Mouse (Mus musculus) heart, embryonic 11.5 days (tissue): ENCODE results near the gene Phlda3. TPM values are rescaled to one million over a fixed set of nuclear protein-coding genes. Genes with fewer than 3 reads are reported as not detected.
A peak's percentile ranks its signal among the peaks of the same experiment; 100 is the strongest.

ENCODE experiments used
- ATAC-seq: fragments of 200-750 bp; cut with Nextera tagmentation; replicated peaks from 2 replicates; pipeline ENCODE4 v1.8.0; 2017; ENCODE audit warnings: moderate library complexity; ENCODE audit not compliant: insufficient number of reproducible peaks, low FRiP score, low TSS enrichment
- H3K27ac ChIP-seq: fragments of 300-500 bp; sonication (generic); 2 replicates; pipeline ENCODE4 v1.5.1; 2014; ENCODE audit warnings: mild to moderate bottlenecking, low read depth, low read length
- H3K27me3 ChIP-seq: fragments of 300-500 bp; sonication (generic); 2 replicates; pipeline ENCODE4 v1.6.1; 2014; ENCODE audit warnings: mild to moderate bottlenecking, low read length, mixed read lengths; ENCODE audit not compliant: control insufficient read depth, insufficient read depth
- H3K36me3 ChIP-seq: fragments of 300-500 bp; sonication (generic); 2 replicates; pipeline ENCODE4 v1.6.1; 2014; ENCODE audit warnings: mild to moderate bottlenecking, low read length, moderate library complexity, mixed read lengths; ENCODE audit not compliant: control insufficient read depth, insufficient read depth
- H3K4me1 ChIP-seq: fragments of 300-500 bp; sonication (generic); 2 replicates; pipeline ENCODE4 v1.6.1; 2014; ENCODE audit warnings: low read length; ENCODE audit not compliant: control insufficient read depth, insufficient read depth
- H3K4me2 ChIP-seq: fragments of 300-500 bp; sonication (generic); 2 replicates; pipeline ENCODE4 v1.6.1; 2014; ENCODE audit warnings: mild to moderate bottlenecking, moderate library complexity
- H3K4me3 ChIP-seq: fragments of 300-500 bp; sonication (generic); 2 replicates; pipeline ENCODE4 v1.5.1; 2014; ENCODE audit warnings: low read depth, low read length
- H3K9ac ChIP-seq: fragments of 300-500 bp; sonication (generic); 2 replicates; pipeline ENCODE4 v1.6.1; 2014; ENCODE audit warnings: mild to moderate bottlenecking, low read depth, low read length, moderate library complexity
- H3K9me3 ChIP-seq: fragments of 300-500 bp; sonication (generic); replicated peaks from 2 replicates; pipeline ENCODE4 v1.6.1; 2016; ENCODE audit warnings: low read length; ENCODE audit not compliant: control insufficient read depth
- WGBS: fragments of 180-500 bp; shearing (Covaris S2); extraction: QIAGEN DNeasy Blood & Tissue Kit; methylation state at CpG from one replicate; pipeline ENCODE4 v1.1.7; 2014; ENCODE audit not compliant: insufficient replicate concordance; 5-methylcytosine and 5-hydroxymethylcytosine counted together
- polyA plus RNA-seq: library from polyadenylated mRNA; unstranded; fragments of >200 nt; fragmentation: Nextera tagmentation; extraction: Ambion mirVana; gene quantifications from 2 replicates; pipeline ENCODE4 v1.2.1, GENCODE M21; 2014

Phlda3 gene
- polyA plus RNA-seq, 1 experiment from 2014 or later: 61.5 TPM

DNA sequence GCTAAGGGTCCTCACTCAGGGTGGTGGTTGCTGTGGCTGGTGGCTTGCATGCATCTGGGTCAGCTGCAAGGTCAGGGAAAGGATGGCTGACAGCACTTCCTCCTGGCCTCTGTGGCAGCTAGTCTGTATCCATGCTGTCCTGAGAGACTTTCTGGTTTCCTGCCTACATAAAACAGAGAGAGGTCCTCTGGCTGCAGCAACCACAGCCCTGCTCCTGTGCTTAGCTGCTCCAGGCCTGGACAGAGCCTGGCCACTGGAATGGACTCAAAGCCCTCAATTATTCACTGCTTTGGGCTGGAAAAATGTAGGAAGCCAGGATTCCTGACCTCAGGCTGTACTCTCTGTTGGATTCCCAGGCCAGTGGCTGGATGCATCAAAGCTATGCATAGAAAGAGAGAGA, 10.7 kb downstream of the Phlda3 start:
- Histone ChIP-seq H3K27ac (peak overlapping the region; percentile 41), H3K4me3 (no peak overlapping the region), H3K9ac (0 out of 2 replicates have a peak overlapping the region, but pooled peaks have one; percentile 28), H3K4me2 (no peak overlapping the region), H3K4me1 (peaks cover 26% of the 10 kb centered on the region), H3K27me3 (no peaks in the 10 kb centered on the region), H3K36me3 (no peaks in the 10 kb centered on the region), H3K9me3 (no peaks in the 10 kb centered on the region)
- no peak for ATAC-seq

DNA sequence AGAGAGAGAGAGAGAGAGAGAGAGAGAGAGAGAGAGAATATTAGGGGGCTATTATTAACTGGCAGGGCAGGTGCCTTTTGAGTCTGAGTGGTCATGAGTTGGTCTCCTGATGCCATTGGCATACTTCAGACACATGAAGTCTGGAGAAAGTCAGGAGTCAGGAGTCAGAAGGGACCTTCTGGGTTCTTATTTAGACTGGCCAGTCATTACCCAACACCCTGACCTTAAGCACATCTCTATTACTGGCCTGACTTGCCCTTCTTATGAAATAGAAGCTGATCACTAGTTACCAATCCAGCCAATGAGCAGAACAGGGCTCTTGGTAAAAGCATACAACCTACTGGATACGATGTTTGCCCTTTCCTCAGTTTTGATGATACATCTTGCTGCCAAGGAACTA, 11.1 kb downstream of the Phlda3 start:
- no peak for ATAC-seq
- Histone ChIP-seq H3K4me3 (no peak overlapping the region), H3K9ac (no peak overlapping the region), H3K4me1 (peaks cover 24% of the 10 kb centered on the region), H3K27ac (0 out of 2 replicates have a peak overlapping the region, but pooled peaks have one; percentile 41), H3K9me3 (no peaks in the 10 kb centered on the region), H3K4me2 (no peak overlapping the region), H3K36me3 (no peaks in the 10 kb centered on the region), H3K27me3 (no peaks in the 10 kb centered on the region)
- 88% methylated on average over 1 of the region's 1 CpGs for WGBS

DNA sequence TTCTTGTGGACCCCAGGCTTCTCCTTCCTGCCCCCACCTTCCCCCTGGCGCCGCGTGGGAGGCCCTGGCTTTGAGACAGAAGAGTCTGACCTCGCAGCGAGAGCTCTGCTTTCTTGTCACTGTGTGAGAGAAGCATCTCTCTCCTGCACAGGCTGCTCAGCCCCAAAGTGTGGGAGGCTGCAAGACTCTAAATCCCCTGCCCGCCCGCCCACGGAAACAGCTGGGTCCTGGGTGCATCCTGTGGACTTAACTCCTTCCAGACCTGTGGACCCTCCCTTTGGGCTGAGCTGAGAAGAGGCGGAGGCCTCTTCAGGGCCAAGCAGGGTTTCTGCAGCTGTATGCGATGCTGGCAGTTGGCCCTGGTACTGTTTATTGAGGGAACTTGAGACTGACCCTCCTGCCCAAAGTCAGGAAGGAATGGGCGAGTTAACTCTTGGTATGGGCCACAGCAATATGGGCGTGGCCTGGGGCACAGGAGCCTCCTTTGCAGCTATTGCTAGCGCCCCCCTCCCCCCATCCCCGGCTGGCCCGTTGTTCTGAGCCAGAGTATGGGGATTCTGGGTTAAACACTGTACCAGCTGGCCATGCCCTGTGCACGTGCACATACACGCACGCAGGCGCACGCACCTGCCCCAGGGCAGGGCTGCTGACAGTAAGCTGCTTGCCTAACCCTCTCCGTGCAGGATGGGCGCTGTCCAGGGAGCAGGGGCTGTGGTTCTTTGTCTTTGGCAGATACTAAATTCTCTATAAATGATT, 13.0 kb downstream of the Phlda3 start, which contains the start of gene Tnni1:
TSS of gene Tnni1 (plus strand) at position 655 of the 756 bp plus-strand sequence.
- Histone ChIP-seq H3K4me3 (no peak within 1 kb of the TSS), H3K4me2 (no peak within 1 kb of the TSS), H3K9me3 (no peaks in the 10 kb centered on the region), H3K36me3 (no peaks in the 10 kb centered on the region), H3K27ac (peak within 1 kb of the TSS; percentile 17; the same call in 1 of the 2 replicates), H3K4me1 (peaks cover 22% of the 10 kb centered on the region), H3K27me3 (no peaks in the 10 kb centered on the region), H3K9ac (no peak within 1 kb of the TSS)
- 28% methylated on average over 22 of the region's 22 CpGs for WGBS
- no peak for ATAC-seq

DNA sequence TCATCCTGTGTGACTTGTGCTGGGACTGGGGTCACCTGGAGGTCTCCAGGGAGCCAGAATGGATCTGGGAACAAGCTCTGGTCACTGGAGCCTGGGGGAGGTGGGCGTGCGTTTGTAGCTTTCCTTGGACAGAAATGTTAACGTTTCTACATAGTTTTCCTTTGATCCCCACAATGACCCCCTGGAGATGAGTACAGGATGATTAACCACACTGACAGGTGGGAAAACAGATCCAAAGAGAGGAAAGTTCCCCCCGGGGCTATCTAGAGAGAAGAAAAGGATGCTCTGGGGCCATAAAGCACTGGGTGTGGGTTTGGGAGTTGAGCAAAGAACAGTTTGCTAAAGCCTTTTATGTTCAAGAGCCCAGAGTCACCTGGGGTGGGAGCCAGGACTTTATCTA, 14.7 kb downstream of the Phlda3 start:
- H3K4me2 ChIP-seq: no peak overlapping the region
- no peaks in the 10 kb centered on the region for H3K9me3 ChIP-seq
- H3K9ac ChIP-seq: no peak overlapping the region
- no peak overlapping the region for H3K27ac ChIP-seq
- H3K4me1 ChIP-seq: peaks cover 22% of the 10 kb centered on the region
- H3K4me3 ChIP-seq: no peak overlapping the region
- no peaks in the 10 kb centered on the region for H3K36me3 ChIP-seq
- no peaks in the 10 kb centered on the region for H3K27me3 ChIP-seq
- WGBS: 49% methylated on average over 4 of the region's 4 CpGs
- no peak for ATAC-seq

DNA sequence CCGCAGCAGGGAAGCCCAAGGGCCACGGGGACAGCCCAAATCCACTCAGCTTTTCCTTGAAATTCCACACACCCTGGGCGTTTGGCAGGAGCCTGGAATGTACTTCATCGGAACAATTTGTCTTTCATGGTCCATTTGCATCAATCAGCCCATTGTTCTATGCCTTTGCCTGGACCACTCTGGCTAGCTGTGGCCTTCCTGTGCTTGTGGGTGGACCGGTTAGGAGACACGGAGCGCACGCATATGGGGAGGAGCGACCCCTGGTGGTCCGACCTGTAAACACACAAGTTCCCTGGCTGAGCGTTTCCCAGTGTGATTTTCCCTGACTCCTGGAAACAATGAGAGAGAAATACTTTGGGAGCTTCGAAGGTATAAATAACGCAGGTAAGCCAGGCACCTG, 15.3 kb downstream of the Phlda3 start:
- ATAC-seq: no peak; the same call in 1 of the 2 replicates
- no peaks in the 10 kb centered on the region for H3K9me3 ChIP-seq
- H3K4me1 ChIP-seq: peaks cover 17% of the 10 kb centered on the region
- no peak overlapping the region for H3K9ac ChIP-seq
- H3K36me3 ChIP-seq: no peaks in the 10 kb centered on the region
- no peaks in the 10 kb centered on the region for H3K27me3 ChIP-seq
- WGBS: 15% methylated on average over 13 of the region's 13 CpGs
- no peak overlapping the region for H3K27ac ChIP-seq
- H3K4me3 ChIP-seq: no peak overlapping the region
- no peak overlapping the region for H3K4me2 ChIP-seq

DNA sequence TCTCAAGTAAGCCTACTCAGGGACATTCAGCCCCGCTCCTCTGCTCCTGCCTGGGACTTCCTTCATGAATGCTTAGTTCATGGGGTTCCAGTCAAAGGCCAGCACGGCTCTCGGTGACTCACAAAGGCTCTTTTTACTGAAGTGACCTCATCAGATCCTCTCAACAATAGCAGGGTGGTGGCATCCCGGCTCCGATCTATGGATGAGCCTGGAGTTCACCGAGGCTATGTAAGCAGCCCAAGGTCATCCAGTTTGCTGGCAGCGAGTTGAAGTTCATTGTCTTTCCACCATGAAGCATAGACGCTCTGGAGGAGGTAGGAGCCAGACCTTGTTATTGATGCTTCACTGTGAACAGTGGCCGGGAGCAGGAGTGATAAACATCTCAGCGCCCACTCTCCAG, 16.9 kb downstream of the Phlda3 start:
- peaks cover 12% of the 10 kb centered on the region for H3K4me1 ChIP-seq
- no peaks in the 10 kb centered on the region for H3K9me3 ChIP-seq
- no peaks in the 10 kb centered on the region for H3K36me3 ChIP-seq
- no peak overlapping the region for H3K4me3 ChIP-seq
- H3K27me3 ChIP-seq: no peaks in the 10 kb centered on the region
- 49% methylated on average over 10 of the region's 10 CpGs for WGBS
- no peak overlapping the region for H3K27ac ChIP-seq
- no peak overlapping the region for H3K9ac ChIP-seq
- no peak overlapping the region for H3K4me2 ChIP-seq
- no peak for ATAC-seq

DNA sequence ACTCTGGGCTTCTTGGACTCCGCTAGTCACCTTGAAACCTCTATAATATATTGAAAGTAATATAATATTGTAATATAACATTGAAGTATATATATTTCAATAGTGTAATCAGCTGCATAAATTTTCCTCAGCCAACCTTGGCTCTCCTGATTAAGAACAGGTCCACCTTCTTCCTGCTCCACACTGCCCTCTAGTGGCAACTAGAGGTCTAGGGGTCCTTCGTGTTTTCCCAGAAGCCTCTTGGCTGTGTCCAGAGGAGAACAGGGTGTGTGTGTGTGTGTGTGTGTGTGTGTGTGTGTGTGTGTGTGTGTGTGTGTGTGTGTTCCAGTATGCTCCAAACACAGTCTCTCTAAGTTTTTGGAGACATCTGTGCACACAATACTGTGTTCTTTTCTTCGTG, 21.9 kb downstream of the Phlda3 start:
- 48% methylated on average over 3 of the region's 3 CpGs for WGBS
- H3K9ac ChIP-seq: no peak overlapping the region
- no peaks in the 10 kb centered on the region for H3K9me3 ChIP-seq
- H3K27ac ChIP-seq: no peak overlapping the region
- H3K36me3 ChIP-seq: no peaks in the 10 kb centered on the region
- ATAC-seq: no peak
- H3K4me3 ChIP-seq: no peak overlapping the region
- H3K4me2 ChIP-seq: no peak overlapping the region
- H3K4me1 ChIP-seq: peaks cover 19% of the 10 kb centered on the region
- H3K27me3 ChIP-seq: no peaks in the 10 kb centered on the region; the same call in 1 of the 2 replicates

DNA sequence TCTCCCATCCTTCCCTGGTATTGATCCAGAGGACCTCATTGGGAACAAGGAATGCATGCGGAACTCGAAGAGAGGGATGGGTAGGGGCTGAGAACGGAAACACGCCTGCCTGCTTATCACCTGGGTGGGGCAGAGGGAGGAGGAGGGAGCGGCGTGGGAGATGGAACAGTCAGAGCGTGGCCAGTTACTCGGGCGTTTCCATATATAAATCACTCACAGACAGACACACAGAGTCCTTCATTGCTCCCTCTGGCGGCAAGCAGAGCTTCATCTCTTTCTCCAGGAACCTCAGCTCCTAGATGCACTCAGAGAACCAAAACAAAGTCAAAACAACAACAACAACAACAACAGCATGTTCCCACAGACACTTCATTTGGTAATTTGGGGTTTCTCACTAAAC, 22.8 kb downstream of the Phlda3 start:
- no peaks in the 10 kb centered on the region for H3K36me3 ChIP-seq
- H3K4me1 ChIP-seq: peaks cover 26% of the 10 kb centered on the region
- H3K27me3 ChIP-seq: no peaks in the 10 kb centered on the region; the same call in 1 of the 2 replicates
- peak overlapping the region; percentile 8; the same call in 1 of the 2 replicates for H3K4me3 ChIP-seq
- no peak overlapping the region for H3K27ac ChIP-seq
- no peak for ATAC-seq
- peak overlapping the region; percentile 54 for H3K4me2 ChIP-seq
- 8% methylated on average over 10 of the region's 10 CpGs for WGBS
- H3K9ac ChIP-seq: no peak overlapping the region
- H3K9me3 ChIP-seq: no peaks in the 10 kb centered on the region

DNA sequence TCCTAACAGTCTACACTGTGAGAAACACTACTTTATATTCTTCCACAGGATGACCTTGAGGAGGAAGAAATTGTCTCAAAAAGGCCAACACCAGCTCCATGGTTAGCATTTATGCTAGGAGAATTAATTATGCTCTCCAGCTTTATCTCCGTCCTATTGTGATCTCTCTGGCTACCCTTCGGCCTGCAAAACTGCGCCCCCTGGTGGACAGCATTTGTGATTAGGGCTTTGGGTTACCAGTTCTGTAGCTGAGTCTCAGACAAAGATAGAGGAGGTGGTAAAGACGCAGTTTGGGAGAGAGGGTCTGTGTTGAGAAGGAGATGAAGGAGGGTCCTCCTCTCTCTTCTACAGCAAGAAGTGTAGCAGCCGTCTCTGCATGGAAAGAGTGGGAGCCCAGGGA, 23.9 kb downstream of the Phlda3 start:
- peaks cover 32% of the 10 kb centered on the region for H3K4me1 ChIP-seq

More for the DNA sequence above, 23.9 kb downstream of the Phlda3 start:
- no peaks in the 10 kb centered on the region for H3K9me3 ChIP-seq
- no peak overlapping the region for H3K27ac ChIP-seq
- WGBS: 10% methylated on average over 5 of the region's 5 CpGs
- H3K4me2 ChIP-seq: no peak overlapping the region
- ATAC-seq: no peak
- no peaks in the 10 kb centered on the region; the same call in 1 of the 2 replicates for H3K27me3 ChIP-seq
- no peaks in the 10 kb centered on the region for H3K36me3 ChIP-seq
- no peak overlapping the region for H3K9ac ChIP-seq
- no peak overlapping the region for H3K4me3 ChIP-seq
